Mouse (Mus musculus): ENCODE measurements at regions not wholly inside any gene's neighbourhood (a gene's known extent, or its start where the extent isn't known, plus 50 kb on each side); places are given as distances from the start of the nearest gene placed in this dataset.

- Histone ChIP-seq H3K27ac (ENCODE audit: control insufficient read depth, insufficient read depth, low read depth, low read length) (no peak overlapping the region), H3K36me3 (ENCODE audit: control insufficient read depth, insufficient read depth, low read length) (no peaks in the 10 kb centered on the region), H3K4me3 (ENCODE audit: control insufficient read depth, low read depth, low read length) (no peak overlapping the region), H3K27me3 (ENCODE audit: control insufficient read depth, insufficient read depth, low read length) (no peaks in the 10 kb centered on the region), H3K4me1 (ENCODE audit: control insufficient read depth, insufficient read depth, low read length) (no peaks in the 10 kb centered on the region)
- TF ChIP-seq POLR2A (IDR thresholded peaks at IDR 0.05; ENCODE audit: control insufficient read depth, low read depth, low read length) (no peak), CTCF (IDR thresholded peaks at IDR 0.05; ENCODE audit: control insufficient read depth, insufficient read depth, insufficient replicate concordance, low read depth, low read length) (no peak)
Observed at GRCm38 (mm10) chr3:82692131-82692530, 144.2 kb upstream of the Npy2r start.

GRCm38 (mm10) chr3:82656159-82656874 lies 108.4 kb upstream of the Npy2r start:
- Histone ChIP-seq H3K27me3 (ENCODE audit: control insufficient read depth, insufficient read depth, low read length) (no peaks in the 10 kb centered on the region), H3K36me3 (ENCODE audit: control insufficient read depth, insufficient read depth, low read length) (no peaks in the 10 kb centered on the region), H3K4me3 (ENCODE audit: control insufficient read depth, low read depth, low read length) (no peak overlapping the region), H3K27ac (ENCODE audit: control insufficient read depth, insufficient read depth, low read depth, low read length) (no peak overlapping the region), H3K4me1 (ENCODE audit: control insufficient read depth, insufficient read depth, low read length) (no peaks in the 10 kb centered on the region)
- no peak for TF ChIP-seq CTCF (IDR thresholded peaks at IDR 0.05; ENCODE audit: control insufficient read depth, insufficient read depth, insufficient replicate concordance, low read depth, low read length)
- no peak for TF ChIP-seq POLR2A (IDR thresholded peaks at IDR 0.05; ENCODE audit: control insufficient read depth, low read depth, low read length)

- no peak overlapping the region for H3K27ac ChIP-seq (ENCODE audit: control insufficient read depth, insufficient read depth, low read depth, low read length)
- TF ChIP-seq POLR2A (IDR thresholded peaks at IDR 0.05; ENCODE audit: control insufficient read depth, low read depth, low read length), result no peak
- no peak for TF ChIP-seq CTCF (IDR thresholded peaks at IDR 0.05; ENCODE audit: control insufficient read depth, insufficient read depth, insufficient replicate concordance, low read depth, low read length)
- no peaks in the 10 kb centered on the region for H3K36me3 ChIP-seq (ENCODE audit: control insufficient read depth, insufficient read depth, low read length)
- H3K27me3 ChIP-seq (ENCODE audit: control insufficient read depth, insufficient read depth, low read length), result no peaks in the 10 kb centered on the region
- no peak overlapping the region for H3K4me3 ChIP-seq (ENCODE audit: control insufficient read depth, low read depth, low read length)
- no peaks in the 10 kb centered on the region for H3K4me1 ChIP-seq (ENCODE audit: control insufficient read depth, insufficient read depth, low read length)
Observed at GRCm38 (mm10) chr3:82652346-82652745, 104.5 kb upstream of the Npy2r start.

GRCm38 (mm10) chr3:82640052-82640451 lies 92.2 kb upstream of the Npy2r start:
- H3K27ac ChIP-seq (ENCODE audit: control insufficient read depth, insufficient read depth, low read depth, low read length), result no peak overlapping the region
- no peak overlapping the region for H3K4me3 ChIP-seq (ENCODE audit: control insufficient read depth, low read depth, low read length)
- no peak for TF ChIP-seq POLR2A (IDR thresholded peaks at IDR 0.05; ENCODE audit: control insufficient read depth, low read depth, low read length)
- TF ChIP-seq CTCF (IDR thresholded peaks at IDR 0.05; ENCODE audit: control insufficient read depth, insufficient read depth, insufficient replicate concordance, low read depth, low read length), result no peak
- H3K27me3 ChIP-seq (ENCODE audit: control insufficient read depth, insufficient read depth, low read length), result no peaks in the 10 kb centered on the region
- no peaks in the 10 kb centered on the region for H3K4me1 ChIP-seq (ENCODE audit: control insufficient read depth, insufficient read depth, low read length)
- no peaks in the 10 kb centered on the region for H3K36me3 ChIP-seq (ENCODE audit: control insufficient read depth, insufficient read depth, low read length)

GRCm38 (mm10) chr3:82636666-82637065 lies 88.8 kb upstream of the Npy2r start:
- no peak overlapping the region for H3K4me3 ChIP-seq (ENCODE audit: control insufficient read depth, low read depth, low read length)
- no peak overlapping the region for H3K27ac ChIP-seq (ENCODE audit: control insufficient read depth, insufficient read depth, low read depth, low read length)
- no peak for TF ChIP-seq CTCF (IDR thresholded peaks at IDR 0.05; ENCODE audit: control insufficient read depth, insufficient read depth, insufficient replicate concordance, low read depth, low read length)
- no peak for TF ChIP-seq POLR2A (IDR thresholded peaks at IDR 0.05; ENCODE audit: control insufficient read depth, low read depth, low read length)
- no peaks in the 10 kb centered on the region for H3K27me3 ChIP-seq (ENCODE audit: control insufficient read depth, insufficient read depth, low read length)
- H3K4me1 ChIP-seq (ENCODE audit: control insufficient read depth, insufficient read depth, low read length), result no peaks in the 10 kb centered on the region
- H3K36me3 ChIP-seq (ENCODE audit: control insufficient read depth, insufficient read depth, low read length), result no peaks in the 10 kb centered on the region

- Histone ChIP-seq H3K4me1 (ENCODE audit: control insufficient read depth, insufficient read depth, low read length) (no peaks in the 10 kb centered on the region), H3K27me3 (ENCODE audit: control insufficient read depth, insufficient read depth, low read length) (no peaks in the 10 kb centered on the region), H3K36me3 (ENCODE audit: control insufficient read depth, insufficient read depth, low read length) (no peaks in the 10 kb centered on the region), H3K4me3 (ENCODE audit: control insufficient read depth, low read depth, low read length) (no peak overlapping the region), H3K27ac (ENCODE audit: control insufficient read depth, insufficient read depth, low read depth, low read length) (no peak overlapping the region)
- TF ChIP-seq CTCF (IDR thresholded peaks at IDR 0.05; ENCODE audit: control insufficient read depth, insufficient read depth, insufficient replicate concordance, low read depth, low read length) (no peak), POLR2A (IDR thresholded peaks at IDR 0.05; ENCODE audit: control insufficient read depth, low read depth, low read length) (no peak)
Observed at GRCm38 (mm10) chr3:82620418-82621003, 72.6 kb upstream of the Npy2r start.

- TF ChIP-seq POLR2A (IDR thresholded peaks at IDR 0.05; ENCODE audit: control insufficient read depth, low read depth, low read length) (no peak), CTCF (IDR thresholded peaks at IDR 0.05; ENCODE audit: control insufficient read depth, insufficient read depth, insufficient replicate concordance, low read depth, low read length) (no peak)
- H3K4me3 ChIP-seq (ENCODE audit: control insufficient read depth, low read depth, low read length), result no peak overlapping the region
Observed at GRCm38 (mm10) chr3:82619371-82619770, 71.5 kb upstream of the Npy2r start.

More at GRCm38 (mm10) chr3:82619371-82619770, 71.5 kb upstream of the Npy2r start:
- H3K4me1 ChIP-seq (ENCODE audit: control insufficient read depth, insufficient read depth, low read length), result no peaks in the 10 kb centered on the region
- H3K27ac ChIP-seq (ENCODE audit: control insufficient read depth, insufficient read depth, low read depth, low read length), result no peak overlapping the region
- no peaks in the 10 kb centered on the region for H3K36me3 ChIP-seq (ENCODE audit: control insufficient read depth, insufficient read depth, low read length)
- no peaks in the 10 kb centered on the region for H3K27me3 ChIP-seq (ENCODE audit: control insufficient read depth, insufficient read depth, low read length)

Data from testis, adult 2 months (tissue).